Mouse (Mus musculus) megakaryocyte, adult 5-6 weeks (primary cell): Measurements from ENCODE around the gene Map2k6. TPM values are rescaled to one million over a fixed set of nuclear protein-coding genes. Genes with fewer than 3 reads are reported as not detected.

Source experiments
- ATAC-seq: 2 replicates; pipeline ENCODE4 v1.8.0; 2016; ENCODE audit warnings: mild to moderate bottlenecking, inconsistent platforms; ENCODE audit not compliant: poor library complexity, severe bottlenecking
- total RNA-seq, 2 experiments: library from RNA; stranded (forward) in 1 of 2; stranded (reverse) in 1 of 2; fragments of 153-499, 151-499 nt in 1 of 2; fragments of 221-1000, 200-1000 nt in 1 of 2; gene quantifications; 2 replicates each; pipeline versions ENCODE4 v1.2.3 to v1.2.4; 2015 to 2017

Map2k6 gene
- total RNA-seq, 2 experiments from 2014 or later: 10.3 to 16.0 TPM

DNA sequence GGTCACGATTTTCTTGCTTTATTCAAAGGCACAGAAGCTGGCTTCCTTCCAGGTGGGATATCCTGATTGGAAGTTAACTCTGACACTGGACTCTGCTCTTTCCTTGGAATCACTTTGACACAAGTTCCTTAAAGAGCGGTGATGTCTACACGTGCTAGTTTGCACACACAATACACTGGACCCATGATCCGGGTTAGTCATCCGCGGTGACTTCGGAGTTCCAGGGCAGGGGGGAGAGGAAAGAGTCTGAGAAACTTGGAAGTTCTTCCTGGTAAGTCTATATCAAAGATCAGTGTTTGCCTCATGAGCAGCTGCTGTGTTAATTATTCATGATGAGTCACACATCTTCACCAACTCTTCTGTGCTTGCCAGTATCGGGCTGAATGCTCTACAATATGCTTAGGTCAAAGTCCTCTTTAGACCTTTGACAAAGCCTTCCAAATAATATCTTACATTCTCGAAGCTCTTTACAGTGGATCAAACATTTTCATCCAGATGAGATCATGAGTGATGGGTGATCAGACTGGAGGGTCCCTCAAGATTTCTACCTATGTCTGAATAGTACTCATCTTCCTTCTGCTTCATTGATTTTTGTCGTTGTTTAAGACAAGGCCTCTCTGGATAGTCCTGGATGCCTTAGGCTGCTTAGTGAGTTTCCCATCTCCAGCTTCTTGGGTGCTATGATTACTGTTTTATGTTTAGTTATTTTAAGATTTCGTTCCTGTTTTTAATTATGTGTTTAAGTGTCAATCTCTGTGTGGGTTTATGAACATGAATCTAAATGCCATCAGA is 145.7 kb downstream of the Map2k6 start:
- no peak for ATAC-seq

DNA sequence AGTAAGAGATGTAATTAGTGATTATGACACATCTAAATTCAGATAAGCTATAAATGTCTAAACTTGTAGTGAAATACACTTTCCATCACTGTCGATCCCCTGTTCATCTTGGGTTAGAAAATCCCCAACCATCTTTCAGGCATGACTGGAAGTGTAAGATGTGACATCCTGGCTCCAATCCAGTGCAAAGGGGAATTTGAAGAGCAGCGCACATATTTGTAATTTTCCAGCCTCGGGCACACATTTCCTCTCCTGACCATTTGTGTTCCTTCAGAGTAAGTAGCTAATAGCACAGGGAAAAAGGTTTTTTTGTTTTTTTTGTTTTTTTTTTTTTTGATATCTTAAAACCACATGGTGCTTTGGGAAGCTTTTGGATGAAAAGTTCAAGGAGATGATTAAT is 146.5 kb downstream of the Map2k6 start:
- ATAC-seq: no peak

DNA sequence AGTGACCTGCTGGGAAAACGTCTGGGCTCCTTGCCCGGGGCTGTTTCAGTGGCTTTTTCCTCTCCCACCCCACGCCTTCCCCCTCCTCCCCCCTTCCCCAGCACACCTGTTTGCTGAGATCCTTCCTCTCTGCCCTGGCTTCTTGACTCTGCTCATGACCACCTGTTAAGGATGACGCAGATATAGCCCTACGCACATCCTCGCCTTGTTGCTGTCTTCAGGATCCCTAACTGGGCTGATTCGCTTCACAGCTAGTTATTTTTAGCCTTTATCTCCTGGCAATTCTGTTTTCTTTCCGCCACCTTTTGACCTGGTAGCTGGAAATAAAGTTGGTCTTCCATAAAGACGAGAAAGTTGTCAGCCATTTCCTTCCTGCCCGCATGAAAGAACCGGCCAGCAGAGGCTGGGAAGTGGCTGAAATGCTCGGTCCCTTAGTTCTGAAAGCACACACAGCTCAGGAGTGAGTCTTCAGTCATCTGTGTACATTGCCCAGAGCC is 152.6 kb downstream of the Map2k6 start:
- ATAC-seq: no peak

DNA sequence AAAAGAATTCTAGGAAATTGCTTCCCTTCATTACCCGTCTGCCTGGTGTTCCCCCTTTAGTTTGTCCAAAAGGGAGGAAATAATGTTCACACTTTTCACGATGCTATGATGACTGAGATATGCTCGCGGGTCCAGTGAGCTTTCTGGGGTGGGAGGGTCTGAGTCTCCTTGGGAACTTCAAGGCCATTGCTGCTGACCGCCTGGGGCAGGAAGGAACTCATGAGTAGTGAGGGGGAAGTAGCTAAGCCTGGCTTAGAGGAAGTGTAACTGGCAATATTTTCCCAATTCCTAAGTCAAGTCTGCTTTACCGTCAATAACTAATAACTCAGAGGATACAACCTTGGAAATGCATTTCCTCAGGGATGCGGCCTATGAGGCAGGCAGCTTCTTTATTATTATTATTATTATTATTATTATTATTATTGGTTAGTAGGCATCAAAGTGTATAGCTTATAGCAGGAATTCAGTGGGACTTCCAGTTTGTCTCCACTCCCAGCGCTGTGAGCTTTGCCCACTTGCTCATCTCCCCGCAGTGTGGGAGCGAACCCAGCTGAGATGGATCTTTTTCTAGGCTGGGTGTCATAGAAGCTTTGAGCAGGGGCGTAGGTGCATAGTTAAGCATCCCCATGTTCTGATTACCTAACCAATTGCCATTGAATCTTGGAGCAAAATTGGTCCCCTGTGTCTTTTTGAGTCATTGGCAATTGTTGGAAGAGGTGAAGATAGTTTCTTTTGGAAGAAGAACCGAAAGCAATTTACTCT is 163.6 kb downstream of the Map2k6 start:
- ATAC-seq: peak; percentile 90

DNA sequence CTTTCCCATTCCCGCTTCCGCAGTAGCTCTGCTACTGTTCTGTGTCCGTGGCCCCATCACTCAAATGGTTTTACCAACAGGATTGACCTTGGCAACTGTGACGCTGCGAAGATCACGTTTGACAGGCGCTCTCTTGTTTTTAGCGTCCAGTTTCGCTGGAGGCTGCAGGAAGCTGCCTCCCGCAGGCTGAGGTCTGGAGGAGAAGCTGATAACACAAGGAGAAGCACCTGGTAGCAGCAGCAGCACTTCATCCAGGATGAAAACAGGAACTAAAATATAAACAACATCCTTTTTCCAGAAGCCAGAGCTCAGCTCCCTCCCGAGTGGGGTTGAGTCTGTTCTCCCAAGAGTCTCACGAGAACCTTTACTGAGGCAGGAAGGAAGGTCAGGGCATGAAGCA is 164.3 kb downstream of the Map2k6 start:
- ATAC-seq: peak; percentile 53

DNA sequence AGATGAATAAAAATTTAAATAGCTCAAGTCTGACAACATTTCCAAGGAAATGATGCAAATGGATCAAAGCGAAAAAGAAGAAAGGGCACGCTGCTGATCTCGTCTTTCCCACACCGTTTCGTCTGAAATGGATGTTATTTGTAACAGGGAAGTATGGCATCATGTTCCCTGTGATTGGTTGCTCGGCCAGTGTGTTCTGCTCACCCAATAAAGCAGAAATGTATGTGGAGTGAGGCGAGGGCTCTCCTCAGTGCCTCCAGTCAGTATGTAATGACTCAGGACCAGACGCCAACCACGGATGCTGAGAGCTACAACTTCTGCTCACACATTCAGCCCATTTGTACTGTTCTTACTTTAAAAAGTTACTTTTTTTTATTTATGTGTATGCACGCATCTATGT is 164.9 kb downstream of the Map2k6 start:
- ATAC-seq: peak; percentile 26; the same call in 1 of the 2 replicates

DNA sequence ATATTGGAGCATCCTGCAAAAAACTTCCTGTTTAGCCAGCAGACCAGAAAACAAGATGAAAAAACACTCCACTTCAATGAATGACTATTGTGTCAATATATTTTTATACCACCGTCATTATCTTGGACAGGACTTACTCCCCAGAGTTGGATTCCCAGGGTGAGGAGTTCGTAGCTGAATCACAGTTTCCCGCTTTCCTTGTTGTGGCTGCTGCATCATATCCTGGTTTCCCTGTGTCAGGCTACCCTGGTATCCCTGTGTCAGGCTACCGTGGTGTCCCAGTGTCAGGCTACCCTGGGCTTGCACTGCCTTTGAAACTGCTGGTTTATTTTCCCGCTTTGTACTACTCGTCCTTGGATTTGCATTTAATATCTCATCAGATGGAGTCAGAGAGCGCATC is 167.4 kb downstream of the Map2k6 start:
- no peak for ATAC-seq

DNA sequence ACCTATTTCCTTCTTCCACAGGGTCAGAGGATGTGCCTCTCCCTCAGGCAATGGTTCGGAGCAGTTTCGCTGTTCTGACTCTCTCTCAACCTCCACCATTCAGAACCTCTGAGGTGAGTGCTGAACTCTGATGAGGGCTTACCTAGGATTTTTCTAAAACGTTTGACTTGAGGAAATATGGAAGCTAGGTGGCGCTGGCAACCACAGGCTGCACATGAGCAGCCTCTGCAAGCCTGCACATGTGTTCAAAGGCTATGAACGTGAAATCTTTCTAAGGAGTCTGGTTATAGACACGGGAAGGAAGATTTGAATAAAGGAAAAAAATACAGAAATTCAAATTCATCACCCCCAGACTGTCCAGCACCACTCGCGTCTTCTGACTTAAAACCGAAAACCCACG is 173.6 kb downstream of the Map2k6 start:
- ATAC-seq: peak; percentile 89

Other genes starting within 250 kb of the Map2k6 start
- gene Abca9, start 230.9 kb upstream of the Map2k6 start, total RNA-seq (2015): 30.0 and 37.2 TPM in 2 replicates
- 39.2 and 41.7 TPM in 2 replicates for gene Abca9, start 230.9 kb upstream of the Map2k6 start, total RNA-seq (2017)
- 7.3 and 11.0 TPM in 2 replicates for gene Abca6, start 147.3 kb upstream of the Map2k6 start, total RNA-seq (2015)
- gene Abca6, start 147.3 kb upstream of the Map2k6 start, total RNA-seq (2017): 12.6 and 15.5 TPM in 2 replicates
- gene Abca5, start 61.4 kb upstream of the Map2k6 start, total RNA-seq (2015): 0.22 and 0.32 TPM in 2 replicates
- 0.20 and 0.22 TPM in 2 replicates for gene Abca5, start 61.4 kb upstream of the Map2k6 start, total RNA-seq (2017)